Mouse (Mus musculus): ENCODE data around the gene Kcng3. TPM values are rescaled to one million over a fixed set of nuclear protein-coding genes. Genes with fewer than 3 reads are reported as not detected.

Kcng3 gene
- polyA plus RNA-seq, 1 experiment from 2014 or later = 0.08 TPM

GRCm38 (mm10) chr17:83600976-83601375 is 30.7 kb downstream of the Kcng3 start:
- Histone ChIP-seq H3K36me3 (no peaks in the 10 kb centered on the region), H3K4me1 (replicated peaks) (no peaks in the 10 kb centered on the region), H3K4me3 (no peak overlapping the region), H3K27me3 (no peaks in the 10 kb centered on the region), H3K9me3 (no peaks in the 10 kb centered on the region), H3K4me2 (no peak overlapping the region), H3K9ac (no peak overlapping the region), H3K27ac (no peak overlapping the region)
- WGBS = 89% methylated on average over 12 of the region's 12 CpGs
- ATAC-seq (ENCODE audit: low FRiP score) = no peak

- Histone ChIP-seq H3K36me3 (no peaks in the 10 kb centered on the region), H3K4me1 (replicated peaks) (no peaks in the 10 kb centered on the region), H3K4me2 (no peak overlapping the region), H3K27me3 (no peaks in the 10 kb centered on the region), H3K4me3 (no peak overlapping the region), H3K9ac (no peak overlapping the region), H3K9me3 (no peaks in the 10 kb centered on the region), H3K27ac (no peak overlapping the region)
- ATAC-seq (ENCODE audit: low FRiP score) = no peak
- 89% methylated on average over 7 of the region's 7 CpGs for WGBS
Measured at GRCm38 (mm10) chr17:83595966-83596365, 35.7 kb downstream of the Kcng3 start.

GRCm38 (mm10) chr17:83594526-83594925 is 37.2 kb downstream of the Kcng3 start:
- no peak overlapping the region for H3K4me2 ChIP-seq
- no peak overlapping the region for H3K9ac ChIP-seq
- H3K27me3 ChIP-seq = no peaks in the 10 kb centered on the region
- no peak overlapping the region for H3K4me3 ChIP-seq
- H3K36me3 ChIP-seq = no peaks in the 10 kb centered on the region
- H3K4me1 ChIP-seq (replicated peaks) = no peaks in the 10 kb centered on the region
- no peaks in the 10 kb centered on the region for H3K9me3 ChIP-seq
- H3K27ac ChIP-seq = no peak overlapping the region
- no peak for ATAC-seq (ENCODE audit: low FRiP score)
- 83% methylated on average over 8 of the region's 8 CpGs for WGBS

- 84% methylated on average over 10 of the region's 10 CpGs for WGBS
- Histone ChIP-seq H3K36me3 (no peaks in the 10 kb centered on the region), H3K27ac (no peak overlapping the region), H3K4me1 (replicated peaks) (no peaks in the 10 kb centered on the region), H3K9ac (no peak overlapping the region), H3K9me3 (peaks cover 6% of the 10 kb centered on the region; the same call in 1 of the 2 replicates), H3K4me3 (no peak overlapping the region), H3K4me2 (no peak overlapping the region), H3K27me3 (no peaks in the 10 kb centered on the region)
- no peak for ATAC-seq (ENCODE audit: low FRiP score)
Measured at GRCm38 (mm10) chr17:83593396-83593795, 38.3 kb downstream of the Kcng3 start.

GRCm38 (mm10) chr17:83588663-83589341 is 42.9 kb downstream of the Kcng3 start:
- Histone ChIP-seq H3K4me3 (no peak overlapping the region), H3K27ac (no peak overlapping the region), H3K36me3 (no peaks in the 10 kb centered on the region), H3K9me3 (peaks cover 6% of the 10 kb centered on the region; the same call in 1 of the 2 replicates), H3K9ac (no peak overlapping the region), H3K27me3 (no peaks in the 10 kb centered on the region), H3K4me1 (replicated peaks) (no peaks in the 10 kb centered on the region), H3K4me2 (no peak overlapping the region)
- no peak for ATAC-seq (ENCODE audit: low FRiP score)
- 87% methylated on average over 6 of the region's 6 CpGs for WGBS

GRCm38 (mm10) chr17:83587731-83588130 is 44.0 kb downstream of the Kcng3 start:
- Histone ChIP-seq H3K9ac (no peak overlapping the region), H3K9me3 (peaks cover 6% of the 10 kb centered on the region; the same call in 1 of the 2 replicates), H3K27ac (no peak overlapping the region), H3K4me3 (no peak overlapping the region), H3K4me2 (no peak overlapping the region), H3K27me3 (no peaks in the 10 kb centered on the region), H3K36me3 (no peaks in the 10 kb centered on the region), H3K4me1 (replicated peaks) (no peaks in the 10 kb centered on the region)
- no peak for ATAC-seq (ENCODE audit: low FRiP score)
- WGBS = 92% methylated on average over 8 of the region's 8 CpGs

- Histone ChIP-seq H3K4me1 (replicated peaks) (no peaks in the 10 kb centered on the region), H3K27me3 (no peaks in the 10 kb centered on the region), H3K9ac (no peak overlapping the region), H3K4me3 (no peak overlapping the region), H3K27ac (no peak overlapping the region), H3K4me2 (no peak overlapping the region), H3K9me3 (no peaks in the 10 kb centered on the region), H3K36me3 (no peaks in the 10 kb centered on the region)
- WGBS = 74% methylated on average over 2 of the region's 2 CpGs
- ATAC-seq (ENCODE audit: low FRiP score) = no peak
Measured at GRCm38 (mm10) chr17:83582585-83582984, 49.1 kb downstream of the Kcng3 start.

- H3K9ac ChIP-seq = no peak overlapping the region
- WGBS = 95% methylated on average over 5 of the region's 5 CpGs
Measured at GRCm38 (mm10) chr17:83580734-83581133, 51.0 kb downstream of the Kcng3 start.

GRCm38 (mm10) chr17:83576810-83577371 is 54.8 kb downstream of the Kcng3 start:
- no peaks in the 10 kb centered on the region for H3K36me3 ChIP-seq
- H3K27me3 ChIP-seq = no peaks in the 10 kb centered on the region
- no peak overlapping the region for H3K4me3 ChIP-seq
- WGBS = 96% methylated on average over 11 of the region's 11 CpGs
- no peak overlapping the region for H3K4me2 ChIP-seq
- H3K27ac ChIP-seq = no peak overlapping the region
- ATAC-seq (ENCODE audit: low FRiP score) = no peak
- H3K4me1 ChIP-seq (replicated peaks) = peaks cover 10% of the 10 kb centered on the region; the same call in 1 of the 2 replicates
- no peak overlapping the region for H3K9ac ChIP-seq
- no peaks in the 10 kb centered on the region for H3K9me3 ChIP-seq

More at GRCm38 (mm10) chr17:83580734-83581133, 51.0 kb downstream of the Kcng3 start:
- no peak overlapping the region for H3K4me3 ChIP-seq
- no peaks in the 10 kb centered on the region for H3K4me1 ChIP-seq (replicated peaks)
- H3K4me2 ChIP-seq = no peak overlapping the region
- H3K36me3 ChIP-seq = no peaks in the 10 kb centered on the region
- H3K27me3 ChIP-seq = no peaks in the 10 kb centered on the region
- no peaks in the 10 kb centered on the region for H3K9me3 ChIP-seq
- no peak overlapping the region for H3K27ac ChIP-seq
- no peak for ATAC-seq (ENCODE audit: low FRiP score)

GRCm38 (mm10) chr17:83574615-83575014 is 57.1 kb downstream of the Kcng3 start:
- Histone ChIP-seq H3K36me3 (no peaks in the 10 kb centered on the region), H3K4me3 (no peak overlapping the region), H3K9me3 (no peaks in the 10 kb centered on the region), H3K27me3 (no peaks in the 10 kb centered on the region), H3K4me2 (no peak overlapping the region), H3K4me1 (replicated peaks) (peaks cover 10% of the 10 kb centered on the region; the same call in 1 of the 2 replicates), H3K9ac (no peak overlapping the region), H3K27ac (no peak overlapping the region)
- ATAC-seq (ENCODE audit: low FRiP score) = no peak
- 94% methylated on average over 8 of the region's 8 CpGs for WGBS

GRCm38 (mm10) chr17:83573128-83573527 is 58.6 kb downstream of the Kcng3 start:
- Histone ChIP-seq H3K4me1 (replicated peaks) (peaks cover 10% of the 10 kb centered on the region; the same call in 1 of the 2 replicates), H3K36me3 (no peaks in the 10 kb centered on the region), H3K27ac (no peak overlapping the region), H3K4me3 (no peak overlapping the region), H3K9ac (no peak overlapping the region), H3K4me2 (no peak overlapping the region), H3K27me3 (no peaks in the 10 kb centered on the region), H3K9me3 (no peaks in the 10 kb centered on the region)
- WGBS = 61% methylated on average over 6 of the region's 6 CpGs
- ATAC-seq (ENCODE audit: low FRiP score) = no peak

- Histone ChIP-seq H3K9me3 (no peaks in the 10 kb centered on the region), H3K9ac (no peak overlapping the region), H3K4me1 (replicated peaks) (peaks cover 15% of the 10 kb centered on the region; the same call in 1 of the 2 replicates), H3K4me2 (no peak overlapping the region), H3K27ac (no peak overlapping the region), H3K4me3 (no peak overlapping the region), H3K27me3 (no peaks in the 10 kb centered on the region), H3K36me3 (no peaks in the 10 kb centered on the region)
- 54% methylated on average over 4 of the region's 4 CpGs for WGBS
- no peak for ATAC-seq (ENCODE audit: low FRiP score)
Measured at GRCm38 (mm10) chr17:83572366-83572765, 59.3 kb downstream of the Kcng3 start.

GRCm38 (mm10) chr17:83567375-83567774 is 64.3 kb downstream of the Kcng3 start:
- 31% methylated on average over 8 of the region's 8 CpGs for WGBS
- no peaks in the 10 kb centered on the region for H3K27me3 ChIP-seq
- no peaks in the 10 kb centered on the region for H3K36me3 ChIP-seq
- no peak overlapping the region for H3K4me3 ChIP-seq
- H3K4me1 ChIP-seq (replicated peaks) = peaks cover 30% of the 10 kb centered on the region
- no peak overlapping the region for H3K4me2 ChIP-seq
- H3K9ac ChIP-seq = no peak overlapping the region
- ATAC-seq (ENCODE audit: low FRiP score) = no peak
- no peaks in the 10 kb centered on the region for H3K9me3 ChIP-seq
- no peak overlapping the region for H3K27ac ChIP-seq
